Mouse (Mus musculus): ENCODE measurements around the gene Olfr55. TPM values are rescaled to one million over a fixed set of nuclear protein-coding genes. Genes with fewer than 3 reads are reported as not detected.
"Not testable (repeated sequence)": the region's sequence is repeated elsewhere in the genome, so short reads cannot be mapped to it uniquely, and the experiment has no call there.

Olfr55 gene
- not detected in 2 replicates for polyA plus RNA-seq (2012; rRNA removed)

- H3K36me3 ChIP-seq (ENCODE audit: control insufficient read depth, insufficient read depth, low read length); H3K27ac ChIP-seq (ENCODE audit: control insufficient read depth, insufficient read depth, low read depth, low read length); H3K27me3 ChIP-seq (ENCODE audit: control insufficient read depth, insufficient read depth, low read length); H3K4me3 ChIP-seq (ENCODE audit: control insufficient read depth, low read depth, low read length); H3K4me1 ChIP-seq (ENCODE audit: control insufficient read depth, insufficient read depth, low read length): not testable (repeated sequence)
Observed at GRCm38 (mm10) chr17:33168147-33168546, at the start of gene Olfr55. TSS of gene Olfr55 (plus strand) at chr17:33168447.

DNA sequence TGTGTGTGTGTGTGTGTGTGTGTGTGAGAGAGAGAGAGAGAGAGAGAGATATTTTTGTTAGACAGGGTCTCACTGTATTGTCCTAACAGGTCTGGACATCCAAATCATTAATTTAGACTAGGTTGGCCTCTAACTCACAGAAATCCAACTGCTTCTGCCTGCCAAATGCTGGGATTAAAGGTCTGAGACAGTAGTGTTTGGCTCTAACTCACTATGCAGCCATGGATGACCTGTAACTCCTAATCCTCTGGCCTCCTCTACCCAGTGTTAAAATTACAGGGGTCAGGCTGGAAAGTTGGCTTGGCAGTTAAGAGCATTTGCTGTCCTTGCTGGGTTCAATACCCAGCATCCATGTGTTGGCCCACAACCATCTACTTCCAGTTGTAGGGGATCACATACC lies 43.7 kb upstream of the Olfr55 start:
- no peaks in the 10 kb centered on the region for H3K4me1 ChIP-seq (ENCODE audit: control insufficient read depth, insufficient read depth, low read length)
- no peaks in the 10 kb centered on the region for H3K27me3 ChIP-seq (ENCODE audit: control insufficient read depth, insufficient read depth, low read length)
- no peak for TF ChIP-seq CTCF (IDR thresholded peaks at IDR 0.05; ENCODE audit: control insufficient read depth, insufficient read depth, insufficient replicate concordance, low read depth, low read length)
- no peak for TF ChIP-seq POLR2A (IDR thresholded peaks at IDR 0.05; ENCODE audit: control insufficient read depth, low read depth, low read length)
- H3K36me3 ChIP-seq (ENCODE audit: control insufficient read depth, insufficient read depth, low read length), result no peaks in the 10 kb centered on the region
- H3K4me3 ChIP-seq (ENCODE audit: control insufficient read depth, low read depth, low read length), result no peak overlapping the region
- no peak overlapping the region for H3K27ac ChIP-seq (ENCODE audit: control insufficient read depth, insufficient read depth, low read depth, low read length)

- no peak overlapping the region for H3K27ac ChIP-seq (ENCODE audit: control insufficient read depth, insufficient read depth, low read depth, low read length)
- no peak overlapping the region for H3K4me3 ChIP-seq (ENCODE audit: control insufficient read depth, low read depth, low read length)
- H3K36me3 ChIP-seq (ENCODE audit: control insufficient read depth, insufficient read depth, low read length), result no peaks in the 10 kb centered on the region
- H3K27me3 ChIP-seq (ENCODE audit: control insufficient read depth, insufficient read depth, low read length), result no peaks in the 10 kb centered on the region
- TF ChIP-seq POLR2A (IDR thresholded peaks at IDR 0.05; ENCODE audit: control insufficient read depth, low read depth, low read length) (no peak), CTCF (IDR thresholded peaks at IDR 0.05; ENCODE audit: control insufficient read depth, insufficient read depth, insufficient replicate concordance, low read depth, low read length) (no peak)
- no peaks in the 10 kb centered on the region for H3K4me1 ChIP-seq (ENCODE audit: control insufficient read depth, insufficient read depth, low read length)
Observed at GRCm38 (mm10) chr17:33126257-33126656, 42.0 kb upstream of the Olfr55 start.

- peak within 1 kb of the TSS; percentile 89 for H3K4me3 ChIP-seq (ENCODE audit: control insufficient read depth, low read depth, low read length)
- H3K27ac ChIP-seq (ENCODE audit: control insufficient read depth, insufficient read depth, low read depth, low read length), result peak within 1 kb of the TSS; percentile 97
- no peaks in the 10 kb centered on the region; the same call in 1 of the 2 replicates for H3K4me1 ChIP-seq (ENCODE audit: control insufficient read depth, insufficient read depth, low read length)
- peaks cover 3% of the 10 kb centered on the region; the same call in 1 of the 2 replicates for H3K36me3 ChIP-seq (ENCODE audit: control insufficient read depth, insufficient read depth, low read length)
- H3K27me3 ChIP-seq (ENCODE audit: control insufficient read depth, insufficient read depth, low read length), result no peaks in the 10 kb centered on the region
- TF ChIP-seq POLR2A (IDR thresholded peaks at IDR 0.05; ENCODE audit: control insufficient read depth, low read depth, low read length), result peak; percentile 98
- no peak for TF ChIP-seq CTCF (IDR thresholded peaks at IDR 0.05; ENCODE audit: control insufficient read depth, insufficient read depth, insufficient replicate concordance, low read depth, low read length)
Observed at GRCm38 (mm10) chr17:33139261-33139820, 28.9 kb upstream of the Olfr55 start, which contains the start of gene Morc2b. TSS of gene Morc2b (minus strand) at chr17:33139683.

GRCm38 (mm10) chr17:33191002-33191401 lies 22.8 kb downstream of the Olfr55 start, which contains the start of gene Olfr239:
TSS of gene Olfr239 (plus strand) at chr17:33191302.
- H3K27me3 ChIP-seq (ENCODE audit: control insufficient read depth, insufficient read depth, low read length); H3K4me3 ChIP-seq (ENCODE audit: control insufficient read depth, low read depth, low read length); H3K27ac ChIP-seq (ENCODE audit: control insufficient read depth, insufficient read depth, low read depth, low read length); H3K36me3 ChIP-seq (ENCODE audit: control insufficient read depth, insufficient read depth, low read length); H3K4me1 ChIP-seq (ENCODE audit: control insufficient read depth, insufficient read depth, low read length): not testable (repeated sequence)

- no peaks in the 10 kb centered on the region for H3K27me3 ChIP-seq (ENCODE audit: control insufficient read depth, insufficient read depth, low read length)
Observed at GRCm38 (mm10) chr17:33221590-33221989, 53.3 kb downstream of the Olfr55 start, which contains the start of gene Olfr1564. TSS of gene Olfr1564 (minus strand) at chr17:33221690.

More at GRCm38 (mm10) chr17:33221590-33221989, 53.3 kb downstream of the Olfr55 start, which contains the start of gene Olfr1564:
- Histone ChIP-seq H3K4me1 (ENCODE audit: control insufficient read depth, insufficient read depth, low read length) (no peaks in the 10 kb centered on the region), H3K27ac (ENCODE audit: control insufficient read depth, insufficient read depth, low read depth, low read length) (no peak within 1 kb of the TSS), H3K36me3 (ENCODE audit: control insufficient read depth, insufficient read depth, low read length) (no peaks in the 10 kb centered on the region), H3K4me3 (ENCODE audit: control insufficient read depth, low read depth, low read length) (no peak within 1 kb of the TSS)
- TF ChIP-seq POLR2A (IDR thresholded peaks at IDR 0.05; ENCODE audit: control insufficient read depth, low read depth, low read length) (no peak), CTCF (IDR thresholded peaks at IDR 0.05; ENCODE audit: control insufficient read depth, insufficient read depth, insufficient replicate concordance, low read depth, low read length) (no peak)

Other genes with a start within 250 kb of the Olfr55 start
- gene Cyp4f13, start 221.0 kb upstream of the Olfr55 start, polyA plus RNA-seq (2012; rRNA removed), result 7.8 and 8.0 TPM in 2 replicates
- 0.64 TPM in 2 replicates for gene Zfp472, start 202.6 kb upstream of the Olfr55 start, polyA plus RNA-seq (2012; rRNA removed)
- gene Zfp952, start 175.3 kb upstream of the Olfr55 start, polyA plus RNA-seq (2012; rRNA removed), result 1.1 and 1.3 TPM in 2 replicates
- 0.90 and 1.8 TPM in 2 replicates for gene Zfp763, start 135.0 kb upstream of the Olfr55 start, polyA plus RNA-seq (2012; rRNA removed)
- gene 4921501E09Rik, start 100.4 kb upstream of the Olfr55 start, polyA plus RNA-seq (2012; rRNA removed), result 5.4 and 7.0 TPM in 2 replicates
- gene Zfp563, start 79.1 kb upstream of the Olfr55 start, polyA plus RNA-seq (2012; rRNA removed), result 1.6 and 2.6 TPM in 2 replicates
- 43.9 and 48.7 TPM in 2 replicates for gene Morc2b, start 28.8 kb upstream of the Olfr55 start, polyA plus RNA-seq (2012; rRNA removed)
- gene Olfr239, start 22.9 kb downstream of the Olfr55 start, polyA plus RNA-seq (2012; rRNA removed), result not detected in 2 replicates
- 0.16 and 0.24 TPM in 2 replicates for gene Olfr1564, start 53.2 kb downstream of the Olfr55 start, polyA plus RNA-seq (2012; rRNA removed)
- gene Zfp955a, start 86.7 kb downstream of the Olfr55 start, polyA plus RNA-seq (2012; rRNA removed), result 1.6 and 2.2 TPM in 2 replicates
- not detected in 2 replicates for gene Olfr63, start 96.2 kb downstream of the Olfr55 start, polyA plus RNA-seq (2012; rRNA removed)
- gene Zfp955b, start 121.1 kb downstream of the Olfr55 start, polyA plus RNA-seq (2012; rRNA removed), result 2.3 and 2.5 TPM in 2 replicates
- 3.1 and 3.9 TPM in 2 replicates for gene Zfp81, start 190.4 kb downstream of the Olfr55 start, polyA plus RNA-seq (2012; rRNA removed)
- 0.37 and 0.77 TPM in 2 replicates for gene Zfp101, start 226.2 kb downstream of the Olfr55 start, polyA plus RNA-seq (2012; rRNA removed)

All from testis, adult 2 months (tissue).